Mouse (Mus musculus) kidney, embryonic 14.5 days (tissue): ENCODE data around the gene Adamts10. TPM values are rescaled to one million over a fixed set of nuclear protein-coding genes. Genes with fewer than 3 reads are reported as not detected.

Experiments
- ATAC-seq: fragments of 200-750 bp; cut with Nextera tagmentation; 2 replicates; pipeline ENCODE4 v1.8.0; 2017; ENCODE audit warnings: moderate number of reproducible peaks, mild to moderate bottlenecking, moderate TSS enrichment, moderate library complexity; ENCODE audit not compliant: low FRiP score, low TSS enrichment
- H3K27ac ChIP-seq: fragments of 300-500 bp; sonication (generic); 2 replicates; pipeline ENCODE4 v1.5.1; 2014; ENCODE audit warnings: low read depth, mild to moderate bottlenecking, low read length, moderate library complexity, mixed read lengths
- H3K27me3 ChIP-seq: fragments of 300-500 bp; sonication (generic); 2 replicates; pipeline ENCODE4 v1.6.1; 2014; ENCODE audit warnings: mild to moderate bottlenecking, low read length; ENCODE audit not compliant: control insufficient read depth, insufficient read depth
- H3K36me3 ChIP-seq: fragments of 300-500 bp; sonication (generic); 2 replicates; pipeline ENCODE4 v1.6.1; 2014; ENCODE audit warnings: low read length, mixed read lengths; ENCODE audit not compliant: control insufficient read depth, insufficient read depth
- H3K4me1 ChIP-seq: fragments of 300-500 bp; sonication (generic); 2 replicates; pipeline ENCODE4 v1.6.1; 2014; ENCODE audit warnings: low read length, mixed read lengths; ENCODE audit not compliant: control insufficient read depth, insufficient read depth
- H3K4me2 ChIP-seq: fragments of 300-500 bp; sonication (generic); replicated peaks from 2 replicates; pipeline ENCODE4 v1.6.1; 2014; ENCODE audit warnings: low read depth, mild to moderate bottlenecking, low read length
- H3K4me3 ChIP-seq: fragments of 300-500 bp; sonication (generic); 2 replicates; pipeline ENCODE4 v1.5.1; 2014; ENCODE audit warnings: mild to moderate bottlenecking, low read length
- H3K9ac ChIP-seq: fragments of 300-500 bp; sonication (generic); 2 replicates; pipeline ENCODE4 v1.6.1; 2014; ENCODE audit warnings: low read depth, mild to moderate bottlenecking, low read length, moderate library complexity
- H3K9me3 ChIP-seq: fragments of 300-500 bp; sonication (generic); 2 replicates; pipeline ENCODE4 v1.6.1; 2016; ENCODE audit warnings: low read length; ENCODE audit not compliant: control insufficient read depth
- WGBS: fragments of 180-500 bp; shearing (Covaris S2); extraction: QIAGEN DNeasy Blood & Tissue Kit; methylation state at CpG from one replicate; pipeline ENCODE4 v1.1.7; 2014; 5-methylcytosine and 5-hydroxymethylcytosine counted together
- polyA plus RNA-seq: library from polyadenylated mRNA; unstranded; fragments of >200 nt; fragmentation: Nextera tagmentation; extraction: Ambion mirVana; gene quantifications from 2 replicates; pipeline ENCODE4 v1.2.1, GENCODE M21; 2014

Gene Adamts10
- polyA plus RNA-seq, 1 experiment from 2014 or later = 49.3 TPM

GRCm38 (mm10) chr17:33510172-33510571 lies 13.8 kb upstream of the Adamts10 start:
- Histone ChIP-seq H3K27me3 (no peaks in the 10 kb centered on the region), H3K9ac (no peak overlapping the region), H3K4me3 (no peak overlapping the region), H3K36me3 (no peaks in the 10 kb centered on the region), H3K4me1 (no peaks in the 10 kb centered on the region), H3K9me3 (no peaks in the 10 kb centered on the region), H3K27ac (no peak overlapping the region), H3K4me2 (no peak overlapping the region)
- WGBS = 79% methylated on average over 5 of the region's 5 CpGs
- ATAC-seq = no peak

GRCm38 (mm10) chr17:33512441-33513415 lies 11.3 kb upstream of the Adamts10 start:
- Histone ChIP-seq H3K27me3 (no peaks in the 10 kb centered on the region), H3K4me2 (no peak overlapping the region), H3K9ac (no peak overlapping the region), H3K36me3 (no peaks in the 10 kb centered on the region), H3K4me1 (no peaks in the 10 kb centered on the region), H3K9me3 (no peaks in the 10 kb centered on the region), H3K27ac (no peak overlapping the region), H3K4me3 (no peak overlapping the region)
- WGBS = 38% methylated on average over 2 of the region's 2 CpGs
- ATAC-seq = no peak

GRCm38 (mm10) chr17:33513874-33514273 lies 10.1 kb upstream of the Adamts10 start:
- Histone ChIP-seq H3K27ac (no peak overlapping the region), H3K9ac (no peak overlapping the region), H3K36me3 (no peaks in the 10 kb centered on the region), H3K4me2 (no peak overlapping the region), H3K9me3 (no peaks in the 10 kb centered on the region), H3K4me1 (no peaks in the 10 kb centered on the region), H3K27me3 (no peaks in the 10 kb centered on the region), H3K4me3 (no peak overlapping the region)
- WGBS = 82% methylated on average over 5 of the region's 5 CpGs
- ATAC-seq = no peak

GRCm38 (mm10) chr17:33520366-33520765 lies 3.6 kb upstream of the Adamts10 start:
- ATAC-seq = no peak
- Histone ChIP-seq H3K27ac (no peak overlapping the region), H3K9ac (no peak overlapping the region), H3K9me3 (no peaks in the 10 kb centered on the region), H3K36me3 (no peaks in the 10 kb centered on the region), H3K4me2 (no peak overlapping the region), H3K27me3 (no peaks in the 10 kb centered on the region), H3K4me3 (no peak overlapping the region), H3K4me1 (peaks cover 7% of the 10 kb centered on the region; the same call in 1 of the 2 replicates)
- 0% methylated on average over 1 of the region's 1 CpGs for WGBS

- Histone ChIP-seq H3K4me3 (peak overlapping the region; percentile 71), H3K36me3 (peaks cover 3% of the 10 kb centered on the region; the same call in 1 of the 2 replicates), H3K4me1 (peaks cover 7% of the 10 kb centered on the region; the same call in 1 of the 2 replicates), H3K4me2 (peak overlapping the region; percentile 76), H3K9ac (peak overlapping the region; percentile 71), H3K9me3 (no peaks in the 10 kb centered on the region), H3K27me3 (no peaks in the 10 kb centered on the region), H3K27ac (peak overlapping the region; percentile 86)
- peak; percentile 65 for ATAC-seq
- 1% methylated on average over 13 of the region's 13 CpGs for WGBS
Observed at GRCm38 (mm10) chr17:33523431-33523917, 530 bp upstream of the Adamts10 start.

- 6% methylated on average over 2 of the region's 2 CpGs for WGBS
- Histone ChIP-seq H3K36me3 (peaks cover 17% of the 10 kb centered on the region), H3K9ac (peak overlapping the region; percentile 71; the same call in 1 of the 2 replicates), H3K27ac (peak overlapping the region; percentile 86), H3K4me3 (peak overlapping the region; percentile 71), H3K27me3 (no peaks in the 10 kb centered on the region), H3K4me2 (peak overlapping the region; percentile 76), H3K4me1 (peaks cover 7% of the 10 kb centered on the region; the same call in 1 of the 2 replicates), H3K9me3 (no peaks in the 10 kb centered on the region)
- ATAC-seq = peak; percentile 48
Observed at GRCm38 (mm10) chr17:33524806-33525373, 886 bp downstream of the Adamts10 start.

- H3K36me3 ChIP-seq = peaks cover 33% of the 10 kb centered on the region
- H3K27me3 ChIP-seq = no peaks in the 10 kb centered on the region
- peaks cover 7% of the 10 kb centered on the region; the same call in 1 of the 2 replicates for H3K4me1 ChIP-seq
- WGBS = 58% methylated on average over 3 of the region's 3 CpGs
- H3K4me3 ChIP-seq = no peak overlapping the region
- ATAC-seq = no peak
- no peak overlapping the region for H3K27ac ChIP-seq
- no peak overlapping the region for H3K4me2 ChIP-seq
- no peaks in the 10 kb centered on the region for H3K9me3 ChIP-seq
- no peak overlapping the region for H3K9ac ChIP-seq
Observed at GRCm38 (mm10) chr17:33526506-33526905, 2.5 kb downstream of the Adamts10 start.

- Histone ChIP-seq H3K4me3 (no peak overlapping the region), H3K27ac (no peak overlapping the region), H3K4me2 (no peak overlapping the region), H3K4me1 (no peaks in the 10 kb centered on the region), H3K9me3 (no peaks in the 10 kb centered on the region), H3K27me3 (no peaks in the 10 kb centered on the region), H3K36me3 (peaks cover 46% of the 10 kb centered on the region), H3K9ac (no peak overlapping the region)
- 93% methylated on average over 3 of the region's 3 CpGs for WGBS
- no peak for ATAC-seq
Observed at GRCm38 (mm10) chr17:33539106-33539675, 15.2 kb downstream of the Adamts10 start.
